Mouse (Mus musculus): ENCODE data around the gene Tifa. TPM values are rescaled to one million over a fixed set of nuclear protein-coding genes. Genes with fewer than 3 reads are reported as not detected.

Gene Tifa
- polyA plus RNA-seq, 1 experiment from 2014 or later, result 7.7 TPM

- Histone ChIP-seq H3K4me3 (ENCODE audit: low read depth, low read length) (no peak overlapping the region), H3K27me3 (ENCODE audit: control insufficient read depth, insufficient read depth, low read length) (no peaks in the 10 kb centered on the region), H3K36me3 (ENCODE audit: control insufficient read depth, insufficient read depth, low read length) (no peaks in the 10 kb centered on the region), H3K4me1 (replicated peaks; ENCODE audit: control insufficient read depth, insufficient read depth) (no peaks in the 10 kb centered on the region), H3K9me3 (ENCODE audit: control insufficient read depth, low read length) (no peaks in the 10 kb centered on the region), H3K27ac (replicated peaks) (no peak overlapping the region), H3K9ac (ENCODE audit: low read length) (no peak overlapping the region), H3K4me2 (replicated peaks; ENCODE audit: low read depth) (no peak overlapping the region)
- ATAC-seq (ENCODE audit: low FRiP score, low TSS enrichment) (no peak), DNase-seq (ENCODE audit: low spot score) (peak; percentile 41)
- 13% methylated on average over 8 of the region's 8 CpGs for WGBS
- no peak for TF ChIP-seq EP300 (optimal IDR thresholded peaks at IDR 0.05)
- peak; percentile 77 for TF ChIP-seq CTCF (IDR thresholded peaks at IDR 0.05; ENCODE audit: low read depth)
Measured at GRCm38 (mm10) chr3:127759212-127759611, 30.4 kb upstream of the Tifa start.

- TF ChIP-seq EP300 (optimal IDR thresholded peaks at IDR 0.05), result no peak
- H3K36me3 ChIP-seq (ENCODE audit: control insufficient read depth, insufficient read depth, low read length), result no peaks in the 10 kb centered on the region
- 74% methylated on average over 8 of the region's 8 CpGs for WGBS
Measured at GRCm38 (mm10) chr3:127762403-127762802, 27.2 kb upstream of the Tifa start.

DNA sequence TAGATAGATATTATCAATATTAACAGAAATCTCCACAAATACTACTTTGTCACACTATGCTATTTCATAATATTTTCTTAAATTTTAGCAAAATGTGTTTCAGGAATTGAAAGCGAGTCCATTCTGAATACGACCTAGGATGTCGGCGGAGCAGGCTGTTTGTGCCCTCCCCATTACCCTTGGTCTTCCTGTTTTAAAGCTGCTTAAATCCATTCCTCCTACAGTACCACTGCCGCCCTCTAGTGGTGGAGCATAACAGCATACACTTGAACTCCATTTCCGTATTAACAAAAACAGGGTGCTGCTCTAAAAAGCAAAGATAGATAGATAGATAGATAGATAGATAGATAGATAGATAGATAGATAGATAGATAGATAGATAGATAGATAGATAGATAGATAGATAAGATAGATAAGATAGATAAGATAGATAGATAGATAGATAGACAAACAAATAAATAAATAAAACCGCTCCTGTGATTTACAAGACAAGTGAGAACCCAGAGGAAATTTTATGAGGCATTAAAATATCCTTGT lies 26.5 kb upstream of the Tifa start:
- DNase-seq (ENCODE audit: low spot score) (peak; percentile 82), ATAC-seq (ENCODE audit: low FRiP score, low TSS enrichment) (peak; percentile 67; the same call in 1 of the 2 replicates)
- peak; percentile 87 for TF ChIP-seq CTCF (IDR thresholded peaks at IDR 0.05; ENCODE audit: low read depth)
- no peak for TF ChIP-seq EP300 (optimal IDR thresholded peaks at IDR 0.05)
- no peaks in the 10 kb centered on the region for H3K9me3 ChIP-seq (ENCODE audit: control insufficient read depth, low read length)
- no peak overlapping the region for H3K4me3 ChIP-seq (ENCODE audit: low read depth, low read length)
- H3K4me2 ChIP-seq (replicated peaks; ENCODE audit: low read depth), result no peak overlapping the region
- H3K27me3 ChIP-seq (ENCODE audit: control insufficient read depth, insufficient read depth, low read length), result no peaks in the 10 kb centered on the region
- no peak overlapping the region for H3K27ac ChIP-seq (replicated peaks)
- no peak overlapping the region for H3K9ac ChIP-seq (ENCODE audit: low read length)
- no peaks in the 10 kb centered on the region for H3K36me3 ChIP-seq (ENCODE audit: control insufficient read depth, insufficient read depth, low read length)
- no peaks in the 10 kb centered on the region for H3K4me1 ChIP-seq (replicated peaks; ENCODE audit: control insufficient read depth, insufficient read depth)
- WGBS, result 19% methylated on average over 7 of the region's 7 CpGs

More at GRCm38 (mm10) chr3:127762403-127762802, 27.2 kb upstream of the Tifa start:
- H3K27ac ChIP-seq (replicated peaks), result no peak overlapping the region
- no peak for ATAC-seq (ENCODE audit: low FRiP score, low TSS enrichment)
- no peak overlapping the region for H3K4me2 ChIP-seq (replicated peaks; ENCODE audit: low read depth)
- DNase-seq (ENCODE audit: low spot score), result no peak
- no peak overlapping the region for H3K4me3 ChIP-seq (ENCODE audit: low read depth, low read length)
- no peaks in the 10 kb centered on the region for H3K9me3 ChIP-seq (ENCODE audit: control insufficient read depth, low read length)
- H3K9ac ChIP-seq (ENCODE audit: low read length), result no peak overlapping the region
- no peaks in the 10 kb centered on the region for H3K27me3 ChIP-seq (ENCODE audit: control insufficient read depth, insufficient read depth, low read length)
- H3K4me1 ChIP-seq (replicated peaks; ENCODE audit: control insufficient read depth, insufficient read depth), result no peaks in the 10 kb centered on the region

DNA sequence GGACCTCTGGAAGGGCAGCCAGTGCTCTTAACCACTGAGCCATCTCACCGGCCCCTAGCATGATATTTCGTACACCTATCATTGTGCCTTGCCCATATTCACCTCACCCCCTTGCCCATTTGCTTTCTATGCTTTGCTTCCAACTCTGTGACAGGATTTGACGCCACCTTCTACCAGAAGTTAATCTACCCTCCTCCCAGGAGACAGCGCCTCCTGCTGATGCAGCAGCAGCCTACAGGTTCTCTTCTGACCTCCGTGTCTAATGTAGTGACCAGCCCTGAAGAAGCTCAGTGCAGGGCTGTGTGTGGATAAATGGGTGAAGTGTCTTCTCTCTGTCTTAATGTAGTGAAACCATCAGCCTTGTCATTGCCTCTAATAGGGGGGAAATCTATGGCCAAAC lies 25.1 kb upstream of the Tifa start:
- H3K27ac ChIP-seq (replicated peaks), result no peak overlapping the region
- no peaks in the 10 kb centered on the region for H3K36me3 ChIP-seq (ENCODE audit: control insufficient read depth, insufficient read depth, low read length)
- no peak overlapping the region for H3K9ac ChIP-seq (ENCODE audit: low read length)
- ATAC-seq (ENCODE audit: low FRiP score, low TSS enrichment), result no peak
- H3K27me3 ChIP-seq (ENCODE audit: control insufficient read depth, insufficient read depth, low read length), result no peaks in the 10 kb centered on the region
- H3K4me2 ChIP-seq (replicated peaks; ENCODE audit: low read depth), result no peak overlapping the region
- TF ChIP-seq CTCF (IDR thresholded peaks at IDR 0.05; ENCODE audit: low read depth), result peak; percentile 40
- TF ChIP-seq EP300 (optimal IDR thresholded peaks at IDR 0.05), result no peak
- H3K9me3 ChIP-seq (ENCODE audit: control insufficient read depth, low read length), result no peaks in the 10 kb centered on the region
- no peak overlapping the region for H3K4me3 ChIP-seq (ENCODE audit: low read depth, low read length)
- 67% methylated on average over 5 of the region's 5 CpGs for WGBS
- no peaks in the 10 kb centered on the region for H3K4me1 ChIP-seq (replicated peaks; ENCODE audit: control insufficient read depth, insufficient read depth)
- no peak for DNase-seq (ENCODE audit: low spot score)

DNA sequence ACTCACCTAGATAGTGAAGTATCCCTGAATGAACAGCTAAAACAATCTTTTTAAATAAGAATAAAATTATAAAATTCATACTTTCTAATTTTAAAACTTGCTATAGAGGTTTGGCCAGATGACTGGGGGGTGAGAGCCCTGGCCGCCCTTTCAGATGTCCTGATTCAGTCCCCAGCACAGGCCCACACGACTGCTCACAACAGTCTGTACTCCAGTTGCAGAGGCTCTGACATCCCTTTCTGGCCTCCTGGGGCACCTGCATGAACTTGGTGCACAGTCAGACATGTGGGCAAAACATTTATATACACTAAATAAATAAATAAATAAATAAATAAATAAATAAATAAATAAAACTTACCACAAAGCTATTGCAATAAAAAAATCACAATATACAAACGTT lies 23.6 kb upstream of the Tifa start:
- DNase-seq (ENCODE audit: low spot score), result no peak
- no peak for TF ChIP-seq EP300 (optimal IDR thresholded peaks at IDR 0.05)
- no peak for TF ChIP-seq CTCF (IDR thresholded peaks at IDR 0.05; ENCODE audit: low read depth)
- no peaks in the 10 kb centered on the region for H3K4me1 ChIP-seq (replicated peaks; ENCODE audit: control insufficient read depth, insufficient read depth)
- H3K36me3 ChIP-seq (ENCODE audit: control insufficient read depth, insufficient read depth, low read length), result no peaks in the 10 kb centered on the region
- 72% methylated on average over 3 of the region's 3 CpGs for WGBS
- H3K27ac ChIP-seq (replicated peaks), result no peak overlapping the region
- no peaks in the 10 kb centered on the region for H3K9me3 ChIP-seq (ENCODE audit: control insufficient read depth, low read length)
- ATAC-seq (ENCODE audit: low FRiP score, low TSS enrichment), result no peak
- no peak overlapping the region for H3K4me3 ChIP-seq (ENCODE audit: low read depth, low read length)
- no peak overlapping the region for H3K4me2 ChIP-seq (replicated peaks; ENCODE audit: low read depth)
- no peaks in the 10 kb centered on the region for H3K27me3 ChIP-seq (ENCODE audit: control insufficient read depth, insufficient read depth, low read length)
- H3K9ac ChIP-seq (ENCODE audit: low read length), result no peak overlapping the region

GRCm38 (mm10) chr3:127769146-127769545 lies 20.5 kb upstream of the Tifa start:
- 83% methylated on average over 11 of the region's 11 CpGs for WGBS
- Histone ChIP-seq H3K4me2 (replicated peaks; ENCODE audit: low read depth) (no peak overlapping the region), H3K27ac (replicated peaks) (no peak overlapping the region), H3K4me3 (ENCODE audit: low read depth, low read length) (no peak overlapping the region), H3K4me1 (replicated peaks; ENCODE audit: control insufficient read depth, insufficient read depth) (no peaks in the 10 kb centered on the region), H3K27me3 (ENCODE audit: control insufficient read depth, insufficient read depth, low read length) (no peaks in the 10 kb centered on the region), H3K36me3 (ENCODE audit: control insufficient read depth, insufficient read depth, low read length) (no peaks in the 10 kb centered on the region), H3K9ac (ENCODE audit: low read length) (no peak overlapping the region), H3K9me3 (ENCODE audit: control insufficient read depth, low read length) (no peaks in the 10 kb centered on the region)
- DNase-seq (ENCODE audit: low spot score), result no peak
- TF ChIP-seq EP300 (optimal IDR thresholded peaks at IDR 0.05) (no peak), CTCF (IDR thresholded peaks at IDR 0.05; ENCODE audit: low read depth) (no peak)
- no peak for ATAC-seq (ENCODE audit: low FRiP score, low TSS enrichment)

All from stomach, postnatal 0 days (tissue).